Mouse (Mus musculus) adrenal gland, postnatal 25 days (tissue): Measurements from ENCODE around the gene Yipf7. TPM values are rescaled to one million over a fixed set of nuclear protein-coding genes. Genes with fewer than 3 reads are reported as not detected.

Experiments
- DNase-seq: peaks from one replicate; pipeline ENCODE4 v3.0.0; 2021; ENCODE audit warnings: mixed read lengths
- long read RNA-seq: library from polyadenylated mRNA; stranded (forward); transcript quantifications from one replicate; pipeline ENCODE4 v2.0.0, GENCODE M21; 2021
- total RNA-seq: library from RNA; stranded (reverse); gene quantifications from 2 replicates; pipeline ENCODE4 v1.2.3, GENCODE M21; 2021

Yipf7 gene
- total RNA-seq, result not detected in 2 replicates
- long read RNA-seq, result 0 reads

GRCm38 (mm10) chr5:69542489-69542888 lies at the start of gene Yipf7:
TSS of gene Yipf7 (minus strand) at chr5:69542648.
- no peak for DNase-seq

GRCm38 (mm10) chr5:69591640-69592461 lies 49.4 kb upstream of the Yipf7 start, which contains the start of gene Gnpda2:
TSS of gene Gnpda2 (minus strand) at chr5:69592340.
- peak; percentile 82 for DNase-seq

GRCm38 (mm10) chr5:69557404-69557935 lies 15.0 kb upstream of the Yipf7 start:
- DNase-seq, result no peak

GRCm38 (mm10) chr5:69556628-69557403 lies 14.4 kb upstream of the Yipf7 start, which contains the start of gene Guf1:
TSS of gene Guf1 (plus strand) at chr5:69556923.
- peak; percentile 94 for DNase-seq

GRCm38 (mm10) chr5:69541680-69542079 lies 768 bp downstream of the Yipf7 start:
- DNase-seq, result no peak

- DNase-seq, result no peak
Observed at GRCm38 (mm10) chr5:69523944-69524343, 18.5 kb downstream of the Yipf7 start.

GRCm38 (mm10) chr5:69522064-69522463 lies 20.4 kb downstream of the Yipf7 start:
- DNase-seq, result no peak

GRCm38 (mm10) chr5:69520661-69521278 lies 21.7 kb downstream of the Yipf7 start:
- peak; percentile 41 for DNase-seq

- DNase-seq, result no peak
Observed at GRCm38 (mm10) chr5:69512203-69512602, 30.2 kb downstream of the Yipf7 start.

GRCm38 (mm10) chr5:69511631-69512030 lies 30.8 kb downstream of the Yipf7 start:
- no peak for DNase-seq

- DNase-seq, result no peak
Observed at GRCm38 (mm10) chr5:69507045-69507444, 35.4 kb downstream of the Yipf7 start.

GRCm38 (mm10) chr5:69489046-69489445 lies 53.4 kb downstream of the Yipf7 start:
- DNase-seq, result no peak

- no peak for DNase-seq
Observed at GRCm38 (mm10) chr5:69467520-69467919, 74.9 kb downstream of the Yipf7 start.

Other genes starting within 250 kb of the Yipf7 start
- gene Kctd8, start 201.0 kb downstream of the Yipf7 start, total RNA-seq, result 0.36 TPM in 1 of 2 replicates, not detected in the other
- 22.0 and 27.3 TPM in 2 replicates for gene Guf1, start 14.3 kb upstream of the Yipf7 start, total RNA-seq
- gene Gnpda2, start 49.7 kb upstream of the Yipf7 start, total RNA-seq, result 18.2 and 24.4 TPM in 2 replicates